Mouse (Mus musculus) adipose tissue, adult 10 weeks (tissue): ENCODE results near the gene Phactr2. TPM values are rescaled to one million over a fixed set of nuclear protein-coding genes. Genes with fewer than 3 reads are reported as not detected.

Experiments used
- polyA plus RNA-seq: library from polyadenylated mRNA; stranded (reverse); fragments of 350-450 nt; fragmentation: Illumina TruSeq; extraction: RNeasy Lipid Tissue Mini Kit (QIAGEN cat#74804); gene quantifications from one replicate; pipeline ENCODE4 v1.2.3, GENCODE M21; 2014; ENCODE audit warnings: low read depth, low replicate concordance

The Phactr2 gene
- polyA plus RNA-seq: 13.6 TPM

DNA sequence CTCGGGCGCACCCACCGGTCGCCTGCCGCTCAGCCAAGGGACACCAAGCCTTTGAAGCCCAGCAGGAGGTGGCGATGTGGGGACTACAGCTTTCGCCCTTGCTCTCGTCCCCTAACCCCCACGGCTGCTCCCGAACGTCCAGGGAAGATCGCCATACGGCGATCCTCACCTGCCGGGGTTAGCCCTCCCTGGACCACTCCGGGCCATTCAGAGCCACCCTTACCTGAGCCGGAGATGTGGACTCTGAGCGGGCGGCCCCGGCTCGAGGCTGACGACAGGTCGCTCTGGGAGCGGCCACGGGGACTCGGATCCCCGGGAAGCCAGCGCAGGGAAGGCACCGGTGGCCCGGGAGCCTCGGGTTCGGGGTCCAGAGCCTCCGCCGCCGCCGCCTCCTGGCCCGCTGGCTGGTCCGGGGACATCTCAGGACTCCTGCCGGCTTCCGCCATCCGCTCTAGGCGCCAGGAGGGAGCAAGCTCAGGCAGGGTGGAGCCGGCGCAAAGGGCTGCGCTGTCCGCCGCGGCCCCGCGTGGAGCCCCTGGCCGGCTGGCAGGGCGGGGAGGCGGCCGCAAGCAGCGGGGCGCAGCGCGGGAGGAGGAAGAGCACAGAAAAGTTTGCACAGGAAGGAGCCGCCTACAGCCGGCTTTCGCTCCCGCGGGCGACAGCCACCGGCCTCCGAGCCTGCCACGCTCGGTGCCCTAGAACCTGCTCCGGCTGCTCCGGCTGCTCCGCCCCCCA lies at the start of gene Phactr2:
Gene Phactr2, minus strand, starts transcription at position 580 of the 735 bp plus-strand sequence.

DNA sequence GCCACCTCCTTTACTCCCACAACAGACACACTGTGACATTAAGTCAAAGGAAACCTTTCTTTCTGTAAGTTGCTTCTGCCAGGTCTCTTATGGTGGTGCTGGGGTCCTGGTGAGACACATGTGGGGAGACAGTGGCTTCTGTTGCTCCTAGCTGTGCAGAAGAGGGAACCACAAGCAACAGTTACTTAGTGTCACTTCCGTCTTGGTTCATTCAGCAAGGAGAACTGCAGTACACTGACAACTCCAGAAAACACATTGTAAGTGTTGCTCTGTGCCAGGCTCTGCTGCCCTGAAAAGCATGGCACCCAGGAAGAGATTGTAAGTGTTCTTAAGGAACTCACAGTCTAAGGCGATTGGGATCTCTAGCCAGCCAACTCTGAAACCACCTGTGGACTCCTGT lies 25.1 kb upstream of the Phactr2 start, which contains the start of gene Fuca2:
Gene Fuca2, plus strand, starts transcription at position 210 of the 400 bp plus-strand sequence.

GRCm38 (mm10) chr10:13192731-13193351 lies 281.4 kb downstream of the Phactr2 start, which contains the start of gene Ltv1:
Gene Ltv1, minus strand, starts transcription at chr10:13193168.

GRCm38 (mm10) chr10:13177973-13178624 lies 296.1 kb downstream of the Phactr2 start, which contains the start of gene Zc2hc1b:
Gene Zc2hc1b, minus strand, starts transcription at chr10:13178023.

Other genes with a start within 250 kb of the Phactr2 start
- gene Fuca2, start 25.1 kb upstream of the Phactr2 start, polyA plus RNA-seq: 104 TPM
- 6.0 TPM for gene Adat2, start 78.5 kb upstream of the Phactr2 start, polyA plus RNA-seq
- gene Pex3, start 78.7 kb upstream of the Phactr2 start, polyA plus RNA-seq: 35.0 TPM